Mouse (Mus musculus) small intestine, adult 2 months (tissue): Measurements from ENCODE around the gene Sept4. TPM values are rescaled to one million over a fixed set of nuclear protein-coding genes. Genes with fewer than 3 reads are reported as not detected.
A peak's percentile ranks its signal among the peaks of the same experiment; 100 is the strongest.

Source experiments
- H3K27ac ChIP-seq: fragments of 200-500 bp; 2 replicates; pipeline ENCODE4 v1.5.1; 2012; ENCODE audit warnings: low read depth, low read length, control low read depth, inconsistent platforms; ENCODE audit not compliant: insufficient read depth
- H3K27me3 ChIP-seq: fragments of 200-500 bp; 2 replicates; pipeline ENCODE4 v1.6.1; 2012; ENCODE audit warnings: mild to moderate bottlenecking, moderate library complexity, low read length, inconsistent platforms; ENCODE audit not compliant: control insufficient read depth, insufficient read depth
- H3K36me3 ChIP-seq: fragments of 200-500 bp; 2 replicates; pipeline ENCODE4 v1.6.1; 2012; ENCODE audit warnings: mild to moderate bottlenecking, low read length, control low read depth, inconsistent platforms; ENCODE audit not compliant: control insufficient read depth, insufficient read depth
- H3K4me1 ChIP-seq: fragments of 200-500 bp; 2 replicates; pipeline ENCODE4 v1.6.1; 2012; ENCODE audit warnings: low read length, inconsistent platforms, mixed read lengths; ENCODE audit not compliant: control insufficient read depth, insufficient read depth, insufficient read length
- H3K4me3 ChIP-seq: fragments of 200-500 bp; 2 replicates; pipeline ENCODE4 v1.5.1; 2012; ENCODE audit warnings: low read depth, mild to moderate bottlenecking, control low read depth, inconsistent platforms, low read length, moderate library complexity
- CTCF ChIP-seq: fragments of 200-500 bp; IDR thresholded peaks from 2 replicates; pipeline ENCODE4 v1.5.1; 2012; ENCODE audit warnings: low read depth, mild to moderate bottlenecking, control low read depth, inconsistent platforms, low read length, moderate library complexity, mixed read lengths; ENCODE audit not compliant: insufficient replicate concordance, insufficient read length; ENCODE audit errors: extremely low read depth
- POLR2A ChIP-seq: fragments of 200-500 bp; IDR thresholded peaks from 2 replicates; pipeline ENCODE4 v1.6.1; 2012; ENCODE audit warnings: low read depth, mild to moderate bottlenecking, control low read depth, inconsistent platforms, low read length, moderate library complexity
- WGBS: fragments of 180-500 bp; shearing (Covaris S2); methylation state at CpG from one replicate; pipeline ENCODE4 v1.1.7; 2018; 5-methylcytosine and 5-hydroxymethylcytosine counted together
- polyA plus RNA-seq: library from polyadenylated mRNA; depleted of rRNA; stranded (reverse); fragments of >200 nt; gene quantifications from 2 replicates; pipeline ENCODE4 v1.2.3, GENCODE M21; 2012; rRNA removed

Sept4 gene
- 11.3 and 19.8 TPM in 2 replicates for polyA plus RNA-seq

- no peak for TF ChIP-seq POLR2A
- TF ChIP-seq CTCF: no peak
- Histone ChIP-seq H3K27ac (no peak within 1 kb of the TSS), H3K4me3 (no peak within 1 kb of the TSS), H3K4me1 (no peaks in the 10 kb centered on the region), H3K36me3 (no peaks in the 10 kb centered on the region), H3K27me3 (0 out of 2 replicates have a peak, but pooled peaks cover 3% of the 10 kb centered on the region)
- 74% methylated on average over 7 of the region's 7 CpGs for WGBS
Observed at GRCm38 (mm10) chr11:87568255-87568953, at the start of gene Sept4. Gene Sept4, plus strand, starts transcription at chr11:87568903.

- 7% methylated on average over 2 of the region's 2 CpGs for WGBS
- Histone ChIP-seq H3K36me3 (no peaks in the 10 kb centered on the region), H3K4me3 (no peak overlapping the region), H3K27ac (no peak overlapping the region), H3K4me1 (no peaks in the 10 kb centered on the region), H3K27me3 (no peaks in the 10 kb centered on the region)
- TF ChIP-seq CTCF (peak; percentile 64; the same call in 1 of the 2 replicates), POLR2A (no peak)
Observed at GRCm38 (mm10) chr11:87519260-87519659, 49.4 kb upstream of the Sept4 start.

- Histone ChIP-seq H3K36me3 (no peaks in the 10 kb centered on the region), H3K27ac (no peak overlapping the region), H3K4me3 (no peak overlapping the region), H3K27me3 (no peaks in the 10 kb centered on the region), H3K4me1 (no peaks in the 10 kb centered on the region)
- 75% methylated on average over 5 of the region's 5 CpGs for WGBS
- no peak for TF ChIP-seq POLR2A
- TF ChIP-seq CTCF: no peak
Observed at GRCm38 (mm10) chr11:87523466-87523865, 45.2 kb upstream of the Sept4 start.

- no peaks in the 10 kb centered on the region for H3K36me3 ChIP-seq
- H3K27ac ChIP-seq: no peak overlapping the region
- no peaks in the 10 kb centered on the region for H3K4me1 ChIP-seq
- TF ChIP-seq CTCF: no peak
- no peak for TF ChIP-seq POLR2A
- no peak overlapping the region for H3K4me3 ChIP-seq
- no peaks in the 10 kb centered on the region for H3K27me3 ChIP-seq
Observed at GRCm38 (mm10) chr11:87523967-87524366, 44.7 kb upstream of the Sept4 start.

- H3K36me3 ChIP-seq: no peaks in the 10 kb centered on the region
- H3K27ac ChIP-seq: no peak overlapping the region
- H3K4me1 ChIP-seq: no peaks in the 10 kb centered on the region
- TF ChIP-seq POLR2A: no peak
- no peak for TF ChIP-seq CTCF
- no peaks in the 10 kb centered on the region for H3K27me3 ChIP-seq
- H3K4me3 ChIP-seq: no peak overlapping the region
Observed at GRCm38 (mm10) chr11:87524780-87525179, 43.9 kb upstream of the Sept4 start.

- Histone ChIP-seq H3K4me3 (no peak overlapping the region), H3K36me3 (no peaks in the 10 kb centered on the region), H3K27me3 (no peaks in the 10 kb centered on the region), H3K27ac (no peak overlapping the region), H3K4me1 (no peaks in the 10 kb centered on the region)
- TF ChIP-seq POLR2A: no peak
- no peak for TF ChIP-seq CTCF
- 78% methylated on average over 3 of the region's 3 CpGs for WGBS
Observed at GRCm38 (mm10) chr11:87527364-87527763, 41.3 kb upstream of the Sept4 start.

GRCm38 (mm10) chr11:87527990-87528389, 40.7 kb upstream of the Sept4 start:
- 51% methylated on average over 4 of the region's 4 CpGs for WGBS
- Histone ChIP-seq H3K4me1 (no peaks in the 10 kb centered on the region), H3K27me3 (no peaks in the 10 kb centered on the region), H3K4me3 (no peak overlapping the region), H3K36me3 (no peaks in the 10 kb centered on the region), H3K27ac (no peak overlapping the region)
- TF ChIP-seq POLR2A (no peak), CTCF (no peak)
